Mouse (Mus musculus) heart, embryonic 16.5 days (tissue): ENCODE results near the gene Ankrd23. TPM values are rescaled to one million over a fixed set of nuclear protein-coding genes. Genes with fewer than 3 reads are reported as not detected.
"Not testable (repeated sequence)": the region's sequence is repeated elsewhere in the genome, so short reads cannot be mapped to it uniquely, and the experiment has no call there.

Source experiments
- ATAC-seq: fragments of 200-750 bp; cut with Nextera tagmentation; replicated peaks from 2 replicates; pipeline ENCODE4 v1.8.0; 2017; ENCODE audit warnings: moderate number of reproducible peaks; ENCODE audit not compliant: insufficient read depth, low FRiP score; ENCODE audit errors: extremely low read depth
- H3K27ac ChIP-seq: fragments of 300-500 bp; sonication (generic); 2 replicates; pipeline ENCODE4 v1.5.1; 2014; ENCODE audit warnings: mild to moderate bottlenecking, low read length, control low read depth, moderate library complexity
- H3K27me3 ChIP-seq: fragments of 300-500 bp; sonication (generic); 2 replicates; pipeline ENCODE4 v1.6.1; 2014; ENCODE audit warnings: low read length, mixed read lengths; ENCODE audit not compliant: control insufficient read depth, insufficient read depth
- H3K36me3 ChIP-seq: fragments of 300-500 bp; sonication (generic); 2 replicates; pipeline ENCODE4 v1.6.1; 2014; ENCODE audit not compliant: control insufficient read depth, insufficient read depth
- H3K4me1 ChIP-seq: fragments of 300-500 bp; sonication (generic); 2 replicates; pipeline ENCODE4 v1.6.1; 2014; ENCODE audit warnings: low read length, mixed read lengths; ENCODE audit not compliant: control insufficient read depth, insufficient read depth
- H3K4me2 ChIP-seq: fragments of 300-500 bp; sonication (generic); 2 replicates; pipeline ENCODE4 v1.6.1; 2014; ENCODE audit warnings: low read depth, mild to moderate bottlenecking, control low read depth, low read length
- H3K4me3 ChIP-seq: fragments of 300-500 bp; sonication (generic); 2 replicates; pipeline ENCODE4 v1.5.1; 2014; ENCODE audit warnings: mild to moderate bottlenecking, control low read depth, low read length
- H3K9ac ChIP-seq: fragments of 300-500 bp; sonication (generic); 2 replicates; pipeline ENCODE4 v1.6.1; 2014; ENCODE audit warnings: low read length, control low read depth
- H3K9me3 ChIP-seq: fragments of 300-500 bp; sonication (generic); replicated peaks from 2 replicates; pipeline ENCODE4 v1.6.1; 2016; ENCODE audit warnings: low read length; ENCODE audit not compliant: control insufficient read depth
- WGBS: fragments of 180-500 bp; shearing (Covaris S2); extraction: QIAGEN DNeasy Blood & Tissue Kit; methylation state at CpG from one replicate; pipeline ENCODE4 v1.1.7; 2014; 5-methylcytosine and 5-hydroxymethylcytosine counted together
- polyA plus RNA-seq: library from polyadenylated mRNA; unstranded; fragments of >200 nt; fragmentation: Nextera tagmentation; extraction: Ambion mirVana; gene quantifications from 2 replicates; pipeline ENCODE4 v1.2.1, GENCODE M21; 2015

Gene Ankrd23
- 30.2 and 32.7 TPM in 2 replicates for polyA plus RNA-seq

GRCm38 (mm10) chr1:36536783-36537182, at the start of gene Ankrd23:
TSS of gene Ankrd23 (minus strand) at chr1:36536883.
- Histone ChIP-seq H3K36me3 (peaks cover 19% of the 10 kb centered on the region), H3K9ac (peak within 1 kb of the TSS; percentile 49; the same call in 1 of the 2 replicates), H3K4me2 (peak within 1 kb of the TSS; percentile 36), H3K4me1 (peaks cover 50% of the 10 kb centered on the region), H3K27ac (peak within 1 kb of the TSS; percentile 98)
- not testable (repeated sequence) for H3K4me3 ChIP-seq, H3K9me3 ChIP-seq, H3K27me3 ChIP-seq, ATAC-seq
- 75% methylated on average over 9 of the region's 9 CpGs for WGBS

DNA sequence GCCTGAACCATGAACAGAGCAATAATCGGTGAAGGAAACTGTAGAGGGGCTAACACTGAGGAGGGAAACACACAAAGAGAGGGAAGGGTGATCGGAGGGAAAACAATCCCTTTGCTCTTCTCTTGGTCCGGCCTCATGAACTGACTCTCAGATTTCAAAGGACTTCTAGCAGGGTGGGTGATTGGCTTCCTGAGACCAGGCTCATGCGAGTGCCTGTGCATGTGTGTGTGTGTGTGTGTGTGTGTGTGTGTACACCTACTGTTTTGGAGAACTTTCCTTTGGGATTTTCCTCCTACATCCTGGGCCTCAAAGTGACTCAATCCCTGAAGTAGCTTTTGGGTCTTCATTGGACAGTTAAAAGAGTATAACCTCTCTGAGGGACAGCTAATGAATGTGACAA, 49.6 kb upstream of the Ankrd23 start:
- WGBS, result 67% methylated on average over 4 of the region's 4 CpGs

DNA sequence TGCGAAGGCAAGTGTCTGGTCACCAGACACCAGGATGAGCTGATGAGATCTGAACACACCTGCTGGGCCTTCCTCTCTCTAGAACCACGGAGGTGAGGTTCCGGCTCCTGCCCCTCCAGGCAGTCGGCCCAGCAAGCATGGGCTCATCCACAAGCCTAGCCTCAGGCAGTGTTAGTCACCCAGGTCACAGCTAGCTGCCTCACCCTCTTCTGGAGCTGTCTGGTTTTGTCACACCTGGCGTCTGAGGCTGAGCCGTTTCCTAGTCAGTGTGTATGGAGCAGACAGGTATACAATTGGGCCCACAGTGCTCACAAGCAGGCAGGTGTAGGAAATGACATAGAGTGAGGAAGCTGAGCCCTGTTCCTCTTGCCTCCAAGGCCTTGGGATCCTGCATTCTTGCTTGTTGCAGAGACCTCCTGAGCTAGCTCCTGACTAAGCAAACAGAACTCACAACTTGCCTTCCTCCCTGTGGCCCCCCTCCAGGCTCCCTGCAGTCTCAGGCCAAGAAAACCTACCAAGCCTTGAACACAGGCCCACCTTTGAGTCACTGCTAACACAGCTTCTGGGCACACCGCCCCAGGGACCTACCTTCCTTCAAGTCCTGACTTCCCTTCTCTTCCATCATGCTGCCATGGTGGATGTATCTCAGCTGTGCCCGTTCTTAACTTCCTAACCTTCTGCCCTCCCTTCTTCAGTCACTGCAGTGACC, 46.9 kb upstream of the Ankrd23 start:
- WGBS, result 76% methylated on average over 8 of the region's 8 CpGs
- no peak overlapping the region for H3K9ac ChIP-seq
- H3K27ac ChIP-seq, result no peak overlapping the region
- no peak overlapping the region for H3K4me2 ChIP-seq
- H3K27me3 ChIP-seq, result no peaks in the 10 kb centered on the region
- H3K4me3 ChIP-seq, result no peak overlapping the region
- H3K4me1 ChIP-seq, result peaks cover 37% of the 10 kb centered on the region
- no peaks in the 10 kb centered on the region for H3K36me3 ChIP-seq
- H3K9me3 ChIP-seq, result no peaks in the 10 kb centered on the region
- ATAC-seq, result no peak

More for the DNA sequence above, 49.6 kb upstream of the Ankrd23 start:
- Histone ChIP-seq H3K27me3 (no peaks in the 10 kb centered on the region), H3K4me2 (no peak overlapping the region), H3K4me3 (no peak overlapping the region), H3K9me3 (no peaks in the 10 kb centered on the region), H3K4me1 (peaks cover 29% of the 10 kb centered on the region), H3K36me3 (no peaks in the 10 kb centered on the region), H3K9ac (no peak overlapping the region), H3K27ac (no peak overlapping the region)
- no peak for ATAC-seq

DNA sequence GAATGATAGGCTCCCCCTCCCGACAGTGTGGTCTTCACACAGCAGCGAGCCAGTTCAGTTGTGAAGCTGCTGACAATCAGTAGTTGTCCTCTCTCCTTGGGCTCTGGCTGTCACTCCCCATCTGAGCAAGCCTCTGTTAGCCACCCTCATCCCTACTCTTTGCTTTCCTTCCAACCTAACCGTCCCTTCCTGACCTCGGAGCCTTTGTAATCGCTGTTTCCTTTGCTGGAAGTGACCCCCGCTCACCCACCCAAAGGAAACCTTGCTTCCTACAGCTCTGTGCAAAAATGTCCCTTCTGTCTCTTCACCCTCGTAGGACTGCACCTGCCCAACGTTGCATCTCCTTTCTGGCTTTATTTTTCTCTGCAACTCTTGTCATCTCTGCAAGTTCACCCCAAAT, 45.5 kb upstream of the Ankrd23 start:
- peaks cover 34% of the 10 kb centered on the region for H3K4me1 ChIP-seq
- H3K9ac ChIP-seq, result no peak overlapping the region
- no peak overlapping the region for H3K4me2 ChIP-seq
- no peaks in the 10 kb centered on the region for H3K9me3 ChIP-seq
- ATAC-seq, result no peak
- no peaks in the 10 kb centered on the region for H3K36me3 ChIP-seq
- no peak overlapping the region for H3K4me3 ChIP-seq
- no peaks in the 10 kb centered on the region for H3K27me3 ChIP-seq
- no peak overlapping the region for H3K27ac ChIP-seq
- 70% methylated on average over 8 of the region's 8 CpGs for WGBS

DNA sequence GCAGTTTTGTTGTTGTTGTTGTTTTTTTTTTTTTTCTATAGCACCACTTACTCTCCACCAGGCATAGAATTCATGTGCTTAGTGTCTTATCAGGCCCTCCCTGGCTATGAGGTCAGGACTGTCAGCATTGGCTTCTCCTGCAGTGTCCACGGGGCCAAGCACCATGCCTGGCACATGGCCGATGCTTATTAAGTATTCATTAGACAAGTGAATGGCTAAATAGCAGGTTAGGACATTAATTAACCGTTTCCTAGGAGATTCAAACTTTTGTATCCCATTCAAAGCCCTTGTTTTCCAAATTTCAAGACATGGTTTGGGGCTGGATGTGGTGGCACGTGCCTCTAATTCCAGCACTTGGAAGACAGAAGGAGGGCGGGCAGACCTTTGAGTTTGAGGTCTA, 44.6 kb upstream of the Ankrd23 start:
- H3K4me1 ChIP-seq, result peaks cover 36% of the 10 kb centered on the region
- no peak overlapping the region for H3K4me3 ChIP-seq

GRCm38 (mm10) chr1:36580384-36581207, 43.9 kb upstream of the Ankrd23 start:
- ATAC-seq, result peak; percentile 89
- Histone ChIP-seq H3K27me3 (no peaks in the 10 kb centered on the region), H3K36me3 (no peaks in the 10 kb centered on the region), H3K4me2 (peak overlapping the region; percentile 60), H3K4me1 (peaks cover 36% of the 10 kb centered on the region), H3K9ac (peak overlapping the region; percentile 65), H3K9me3 (no peaks in the 10 kb centered on the region), H3K4me3 (peak overlapping the region; percentile 31), H3K27ac (peak overlapping the region; percentile 90)
- WGBS, result 9% methylated on average over 17 of the region's 17 CpGs

More for the DNA sequence above, 44.6 kb upstream of the Ankrd23 start:
- ATAC-seq, result no peak
- Histone ChIP-seq H3K9ac (no peak overlapping the region), H3K9me3 (no peaks in the 10 kb centered on the region), H3K27ac (peak overlapping the region; percentile 90), H3K27me3 (no peaks in the 10 kb centered on the region), H3K4me2 (peak overlapping the region; percentile 60), H3K36me3 (no peaks in the 10 kb centered on the region)
- 67% methylated on average over 5 of the region's 5 CpGs for WGBS

- peak; percentile 38 for ATAC-seq
- 28% methylated on average over 6 of the region's 6 CpGs for WGBS
- Histone ChIP-seq H3K9me3 (no peaks in the 10 kb centered on the region), H3K27ac (peak overlapping the region; percentile 90), H3K9ac (peak overlapping the region; percentile 65), H3K36me3 (no peaks in the 10 kb centered on the region), H3K4me1 (peaks cover 36% of the 10 kb centered on the region), H3K27me3 (no peaks in the 10 kb centered on the region), H3K4me2 (peak overlapping the region; percentile 60), H3K4me3 (peak overlapping the region; percentile 31)
These were observed 43.3 kb upstream of the Ankrd23 start for GRCm38 (mm10) chr1:36579974-36580383.

- Histone ChIP-seq H3K4me1 (peaks cover 32% of the 10 kb centered on the region), H3K27ac (no peak overlapping the region), H3K27me3 (no peaks in the 10 kb centered on the region), H3K9me3 (no peaks in the 10 kb centered on the region), H3K4me2 (no peak overlapping the region), H3K9ac (no peak overlapping the region), H3K36me3 (no peaks in the 10 kb centered on the region), H3K4me3 (no peak overlapping the region)
- WGBS, result 67% methylated on average over 6 of the region's 6 CpGs
- no peak for ATAC-seq
These were observed 40.5 kb upstream of the Ankrd23 start for GRCm38 (mm10) chr1:36576991-36577675.
